Mouse (Mus musculus): ENCODE data around the gene Itsn2.
A peak's percentile ranks its signal among the peaks of the same experiment; 100 is the strongest.
"Not testable (repeated sequence)": the region's sequence is repeated elsewhere in the genome, so short reads cannot be mapped to it uniquely, and the experiment has no call there.

The Itsn2 gene

GRCm38 (mm10) chr12:4592541-4593165 lies at the start of gene Itsn2, which contains the start of gene Gm3625:
Itsn2 (plus strand) TSS chr12:4592638.
Gm3625 (minus strand) TSS chr12:4592927.
- peak; percentile 68 for DNase-seq

DNA sequence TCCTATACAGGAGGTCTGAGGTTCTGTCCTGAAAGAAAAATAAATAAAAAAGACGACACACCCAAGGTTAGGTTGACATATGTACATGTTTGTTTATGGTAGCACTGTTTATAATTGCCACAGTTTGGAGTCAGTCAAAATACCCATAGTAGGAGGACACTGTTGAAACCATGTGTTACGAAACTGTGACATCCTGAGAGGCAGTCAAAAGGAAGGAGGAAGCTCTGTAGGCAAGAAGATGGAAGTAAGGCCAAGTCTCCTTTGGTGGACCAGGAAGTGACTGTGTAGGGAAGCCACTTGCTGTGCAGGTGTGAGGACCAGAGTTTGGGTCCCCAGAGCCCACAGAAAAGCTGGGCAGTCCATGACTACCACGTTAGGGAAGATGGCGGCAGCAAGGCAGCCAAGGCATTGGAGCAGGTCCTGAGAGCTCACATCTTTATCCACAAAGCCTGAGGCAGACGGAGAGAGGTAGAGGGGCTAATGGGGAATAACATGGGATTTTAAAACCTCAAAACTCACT lies 48.0 kb upstream of the Itsn2 start:
- DNase-seq: no peak

- DNase-seq: no peak
Observed at GRCm38 (mm10) chr12:4545425-4545824, 47.0 kb upstream of the Itsn2 start.

DNA sequence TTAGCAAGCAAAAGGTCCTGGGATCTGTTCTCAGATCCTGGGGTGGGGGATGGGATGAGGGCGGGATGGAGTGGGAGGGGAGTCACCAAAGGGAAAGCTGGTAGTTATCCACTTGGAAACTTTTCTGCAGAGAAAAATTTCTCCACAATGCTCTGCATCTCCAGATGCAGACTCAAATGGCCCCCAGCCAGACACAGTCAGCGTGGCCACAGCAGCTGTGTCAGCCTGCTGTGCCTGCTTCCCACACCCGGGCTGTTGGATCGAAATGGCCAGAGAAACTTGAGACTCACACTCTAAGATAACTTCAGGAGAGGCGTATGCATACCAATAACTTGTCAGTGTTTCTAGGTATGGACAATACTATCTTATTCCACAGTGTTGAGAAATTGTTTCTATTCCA lies 45.9 kb upstream of the Itsn2 start:
- no peak for DNase-seq

DNA sequence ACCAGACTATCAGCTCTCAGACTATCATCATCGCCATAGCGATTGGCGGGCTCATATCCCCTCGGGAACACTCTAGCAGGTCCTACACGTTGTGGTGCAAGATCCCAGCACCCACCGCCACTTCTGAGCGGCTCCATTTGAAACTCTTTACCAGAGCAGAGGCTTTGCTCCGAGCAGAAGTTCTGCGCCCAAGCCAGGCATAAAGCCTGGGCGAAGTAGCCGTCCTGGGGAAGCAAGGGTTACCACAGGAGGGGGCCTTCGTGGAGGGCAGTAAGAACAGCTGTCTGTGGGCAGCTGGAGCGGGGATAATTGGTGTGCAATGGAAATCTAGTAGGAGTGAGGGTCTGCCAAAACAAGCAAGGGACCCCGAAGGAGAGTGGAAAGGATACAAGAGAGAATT lies 44.9 kb upstream of the Itsn2 start:
- no peak for DNase-seq

DNA sequence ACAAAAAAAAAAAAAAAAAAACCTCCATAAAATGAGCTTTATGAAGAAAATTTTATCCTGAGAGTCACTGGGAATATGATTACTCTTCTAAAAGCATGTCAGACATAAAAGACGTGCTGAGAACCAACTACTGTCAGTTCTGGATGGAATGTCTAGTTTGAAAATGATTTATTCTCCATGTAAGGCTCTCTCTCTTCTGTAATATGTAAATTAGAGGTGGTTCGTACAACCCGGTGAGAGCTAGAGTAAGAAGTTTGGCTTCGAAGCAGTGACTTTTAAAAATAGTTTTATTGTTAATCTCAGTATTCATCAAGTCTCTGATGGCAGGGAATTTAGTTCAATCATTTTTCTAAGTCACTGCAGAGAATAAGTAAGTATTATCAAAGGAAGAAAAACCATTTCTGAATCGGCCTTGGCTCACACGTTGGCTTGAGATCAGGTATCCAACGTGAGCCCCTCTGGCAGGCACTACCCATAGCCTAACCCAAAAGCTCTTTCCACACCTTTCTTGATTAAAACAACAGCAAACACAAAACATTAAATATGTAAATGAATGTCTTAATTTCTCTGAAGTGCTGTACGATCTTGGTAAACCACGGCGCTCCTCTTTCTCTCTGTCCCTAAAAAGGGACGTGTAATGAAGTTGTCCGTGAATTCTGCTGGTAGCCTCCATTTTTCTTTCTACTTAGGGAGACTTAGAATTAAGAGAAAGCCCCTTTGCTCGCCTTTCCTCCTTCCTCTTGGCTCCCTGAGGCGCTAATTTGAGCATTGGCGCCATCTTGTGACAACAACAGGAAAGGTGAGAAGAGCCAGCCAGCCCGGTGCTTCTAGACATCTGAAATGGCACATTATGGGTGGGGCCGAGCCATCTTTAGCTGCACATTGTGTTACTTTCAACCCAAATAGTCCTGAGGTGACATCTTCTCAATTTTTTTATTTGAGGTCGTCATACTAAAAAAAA lies 44.1 kb upstream of the Itsn2 start:
- peak; percentile 57 for DNase-seq

- DNase-seq: not testable (repeated sequence)
Observed at GRCm38 (mm10) chr12:4553704-4554103, 38.7 kb upstream of the Itsn2 start.

DNA sequence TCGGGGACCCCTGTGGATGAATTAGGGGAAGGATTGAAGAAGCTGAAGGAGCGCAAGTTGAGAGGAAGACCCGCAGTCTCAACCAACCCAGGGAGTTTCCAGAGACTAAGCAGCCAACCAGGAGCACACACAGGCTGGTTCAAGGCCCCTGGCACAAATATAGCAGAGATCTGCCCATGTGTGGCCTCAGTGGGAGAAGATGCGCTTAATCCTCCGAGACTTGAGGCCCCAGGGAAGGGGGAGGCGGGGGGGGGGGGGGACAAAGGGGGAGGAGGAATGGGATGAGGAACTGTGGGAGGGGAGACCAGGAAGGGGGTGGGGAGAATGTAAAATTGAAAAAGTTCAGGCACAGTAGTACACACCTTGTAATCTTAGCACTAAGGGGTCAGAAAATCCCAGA lies 37.0 kb upstream of the Itsn2 start:
- DNase-seq: no peak

DNA sequence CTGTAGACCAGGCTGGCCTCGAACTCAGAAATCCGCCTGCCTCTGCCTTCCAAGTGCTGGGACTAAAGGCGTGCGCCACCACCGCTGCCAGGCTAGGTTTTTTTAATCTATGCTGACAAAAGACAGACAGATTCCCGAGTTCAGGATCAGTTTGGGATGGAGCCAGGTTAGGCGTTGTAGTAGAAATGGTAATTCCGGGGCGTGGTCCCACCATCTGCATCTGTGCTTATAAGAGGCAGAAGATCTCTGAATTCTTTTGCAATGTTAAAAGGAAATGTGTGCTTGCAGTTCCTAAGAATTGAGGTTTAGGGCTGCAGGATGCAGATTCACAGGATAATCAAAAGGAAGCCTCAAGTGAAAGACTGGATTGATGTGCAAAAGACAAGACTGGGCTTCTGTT lies 35.5 kb upstream of the Itsn2 start:
- no peak for DNase-seq

GRCm38 (mm10) chr12:4557436-4557835 lies 35.0 kb upstream of the Itsn2 start:
- no peak for DNase-seq

- DNase-seq: no peak
Observed at GRCm38 (mm10) chr12:4558013-4558412, 34.4 kb upstream of the Itsn2 start.

- peak; percentile 33 for DNase-seq
Observed at GRCm38 (mm10) chr12:4558475-4559279, 33.8 kb upstream of the Itsn2 start.

DNA sequence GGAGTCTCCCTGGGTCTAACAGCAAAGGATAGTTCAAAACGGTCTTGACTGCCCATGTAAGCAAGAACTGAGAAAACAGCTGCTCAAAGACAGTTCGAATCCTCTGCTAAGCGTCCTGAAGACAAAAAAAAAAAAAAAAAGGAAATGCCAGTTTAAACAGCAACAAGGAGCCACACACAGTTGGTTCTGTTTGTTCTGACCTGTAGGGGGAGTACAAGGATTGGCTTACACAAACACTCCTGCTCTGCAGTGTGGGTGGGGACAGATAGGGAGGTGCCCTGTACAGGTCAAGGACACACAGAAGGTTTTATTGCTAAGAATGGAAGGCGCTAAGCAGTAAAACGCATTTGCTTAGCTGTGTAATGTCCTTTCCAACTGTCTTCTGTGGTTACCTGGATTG lies 20.6 kb upstream of the Itsn2 start:
- peak; percentile 64 for DNase-seq

DNA sequence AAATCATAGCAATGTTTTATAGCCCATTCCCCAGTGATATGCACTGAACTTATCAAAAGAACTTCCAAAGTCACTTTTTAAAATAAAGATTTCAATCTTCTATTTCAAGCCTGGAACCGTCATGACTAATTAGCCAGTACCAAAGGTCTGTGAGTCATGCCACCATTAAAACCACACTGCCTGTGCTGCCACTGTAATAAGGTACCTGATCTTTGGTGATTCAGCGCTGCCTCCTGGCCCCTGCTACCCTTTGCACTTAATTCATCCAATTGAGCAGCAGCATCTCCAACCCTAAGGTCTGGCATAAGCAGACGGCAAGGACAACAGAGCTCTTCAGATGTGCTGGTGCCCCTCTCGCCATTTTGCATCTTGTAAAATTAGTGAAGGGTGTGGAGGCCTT lies 18.4 kb upstream of the Itsn2 start:
- DNase-seq: no peak

GRCm38 (mm10) chr12:4582326-4582725 lies 10.1 kb upstream of the Itsn2 start:
- DNase-seq: no peak

GRCm38 (mm10) chr12:4587846-4588245 lies 4.6 kb upstream of the Itsn2 start:
- no peak for DNase-seq

DNA sequence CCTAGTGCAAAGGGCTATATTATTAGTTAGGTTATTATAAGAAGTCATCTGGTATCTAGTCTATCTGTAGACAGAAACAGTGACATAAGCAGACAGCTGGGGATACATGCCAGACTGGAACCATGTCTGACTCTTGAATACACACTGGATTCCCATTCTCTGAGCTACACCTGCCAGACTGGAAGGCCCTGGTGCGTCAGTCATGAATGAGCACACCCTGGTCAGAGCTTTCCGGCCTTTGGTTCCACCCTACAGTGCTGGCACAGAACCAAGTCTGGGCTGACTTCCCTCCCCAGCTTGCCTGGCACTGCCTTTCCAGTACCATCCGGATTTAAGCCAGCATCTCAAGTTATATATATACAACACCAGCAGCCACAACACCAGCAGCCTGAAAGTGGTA lies 3.8 kb upstream of the Itsn2 start:
- peak; percentile 85 for DNase-seq

GRCm38 (mm10) chr12:4592025-4592424 lies 413 bp upstream of the Itsn2 start:
- no peak for DNase-seq

DNA sequence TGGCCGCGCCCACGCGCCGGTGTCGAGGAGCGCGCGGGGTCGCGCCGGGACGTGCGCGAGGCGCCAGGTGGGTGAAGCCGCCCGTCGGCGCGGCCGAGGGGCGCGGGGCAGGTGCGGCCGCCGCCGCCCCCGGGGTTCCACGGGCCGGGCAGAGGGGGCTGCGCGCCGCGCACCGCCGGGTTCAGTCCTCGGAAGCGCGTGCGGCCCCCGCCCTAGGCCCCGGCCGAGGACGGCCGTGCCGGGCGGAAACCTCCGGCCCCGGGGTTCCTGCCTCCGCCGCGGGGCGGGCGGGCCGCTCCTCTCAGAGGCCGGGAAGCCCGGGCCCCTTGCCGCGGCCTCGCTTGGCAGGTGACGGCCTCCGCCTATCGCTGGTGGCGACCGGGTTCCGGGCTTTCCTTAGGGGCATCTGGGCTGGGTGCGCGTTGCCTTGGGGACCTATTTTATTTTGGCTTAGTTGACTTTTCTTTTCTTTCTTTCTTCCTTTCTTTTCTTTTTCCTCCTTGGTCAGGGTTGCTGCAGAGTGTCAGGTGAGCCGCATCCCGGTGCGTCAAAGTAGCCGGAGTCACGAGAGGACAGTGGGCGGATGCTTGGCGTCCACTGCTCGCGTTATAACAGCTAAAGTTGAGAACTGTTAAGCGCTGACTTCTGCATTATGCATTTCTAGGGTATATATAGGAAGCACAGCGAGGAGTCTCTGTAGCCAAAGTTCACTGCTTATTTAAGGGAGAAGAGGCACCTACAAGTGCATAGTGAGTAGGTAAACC lies 910 bp downstream of the Itsn2 start:
- peak; percentile 55 for DNase-seq

GRCm38 (mm10) chr12:4593930-4594391 lies 1.5 kb downstream of the Itsn2 start:
- DNase-seq: no peak

GRCm38 (mm10) chr12:4595055-4595454 lies 2.6 kb downstream of the Itsn2 start:
- DNase-seq: no peak

All from kidney, adult 11 months (tissue).